Mouse (Mus musculus): ENCODE data around the gene Tmcc3. TPM values are rescaled to one million over a fixed set of nuclear protein-coding genes. Genes with fewer than 3 reads are reported as not detected.
A peak's percentile ranks its signal among the peaks of the same experiment; 100 is the strongest.

Gene Tmcc3
- 7.5 and 8.3 TPM in 2 replicates for polyA plus RNA-seq (2015; fragmentation: Nextera tagmentation; extraction: Ambion mirVana)

- peak within 1 kb of the TSS; percentile 46 for H3K4me3 ChIP-seq
- H3K4me1 ChIP-seq (replicated peaks): peaks cover 17% of the 10 kb centered on the region
- no peaks in the 10 kb centered on the region for H3K27me3 ChIP-seq
- no peaks in the 10 kb centered on the region for H3K36me3 ChIP-seq
- 2% methylated on average over 19 of the region's 19 CpGs for WGBS
- H3K27ac ChIP-seq: no peak within 1 kb of the TSS; the same call in 1 of the 2 replicates
- H3K9ac ChIP-seq: peak within 1 kb of the TSS; percentile 70
- peak within 1 kb of the TSS; percentile 77 for H3K4me2 ChIP-seq
- H3K9me3 ChIP-seq: peaks cover 4% of the 10 kb centered on the region; the same call in 1 of the 2 replicates
- peak; percentile 44; the same call in 1 of the 2 replicates for ATAC-seq (ENCODE audit: low FRiP score)
Observed at GRCm38 (mm10) chr10:94311511-94312006, at the start of gene Tmcc3. TSS of gene Tmcc3 (plus strand) at chr10:94311949.

- no peak for ATAC-seq (ENCODE audit: low FRiP score)
- H3K4me3 ChIP-seq: no peak overlapping the region
- H3K27me3 ChIP-seq: no peaks in the 10 kb centered on the region
- H3K9me3 ChIP-seq: no peaks in the 10 kb centered on the region
- no peaks in the 10 kb centered on the region for H3K36me3 ChIP-seq
- no peak overlapping the region for H3K27ac ChIP-seq
- no peak overlapping the region for H3K4me2 ChIP-seq
- peaks cover 9% of the 10 kb centered on the region for H3K4me1 ChIP-seq (replicated peaks)
- H3K9ac ChIP-seq: no peak overlapping the region
- 95% methylated on average over 13 of the region's 13 CpGs for WGBS
Observed at GRCm38 (mm10) chr10:94262646-94263045, 49.1 kb upstream of the Tmcc3 start.

- no peaks in the 10 kb centered on the region for H3K27me3 ChIP-seq
- no peaks in the 10 kb centered on the region for H3K9me3 ChIP-seq
- no peak overlapping the region for H3K4me2 ChIP-seq
- no peak overlapping the region for H3K27ac ChIP-seq
- H3K9ac ChIP-seq: no peak overlapping the region
- peaks cover 9% of the 10 kb centered on the region for H3K4me1 ChIP-seq (replicated peaks)
- ATAC-seq (ENCODE audit: low FRiP score): no peak
- no peak overlapping the region for H3K4me3 ChIP-seq
- WGBS: 81% methylated on average over 3 of the region's 3 CpGs
- H3K36me3 ChIP-seq: no peaks in the 10 kb centered on the region
Observed at GRCm38 (mm10) chr10:94263211-94263610, 48.5 kb upstream of the Tmcc3 start.

GRCm38 (mm10) chr10:94265656-94266542, 45.9 kb upstream of the Tmcc3 start:
- Histone ChIP-seq H3K36me3 (no peaks in the 10 kb centered on the region), H3K4me3 (no peak overlapping the region), H3K27ac (peak overlapping the region; percentile 69), H3K9me3 (no peaks in the 10 kb centered on the region), H3K27me3 (no peaks in the 10 kb centered on the region), H3K4me1 (replicated peaks) (peaks cover 11% of the 10 kb centered on the region), H3K4me2 (no peak overlapping the region), H3K9ac (no peak overlapping the region)
- peak; percentile 46 for ATAC-seq (ENCODE audit: low FRiP score)
- WGBS: 54% methylated on average over 17 of the region's 17 CpGs

- Histone ChIP-seq H3K4me3 (no peak overlapping the region), H3K9ac (no peak overlapping the region), H3K27ac (no peak overlapping the region), H3K9me3 (no peaks in the 10 kb centered on the region), H3K27me3 (no peaks in the 10 kb centered on the region), H3K4me1 (replicated peaks) (peaks cover 32% of the 10 kb centered on the region), H3K36me3 (no peaks in the 10 kb centered on the region), H3K4me2 (no peak overlapping the region)
- WGBS: 23% methylated on average over 3 of the region's 3 CpGs
- ATAC-seq (ENCODE audit: low FRiP score): no peak
Observed at GRCm38 (mm10) chr10:94275321-94275720, 36.4 kb upstream of the Tmcc3 start.

GRCm38 (mm10) chr10:94276511-94276910, 35.2 kb upstream of the Tmcc3 start:
- Histone ChIP-seq H3K9me3 (no peaks in the 10 kb centered on the region), H3K27ac (no peak overlapping the region), H3K9ac (no peak overlapping the region), H3K4me1 (replicated peaks) (peaks cover 24% of the 10 kb centered on the region), H3K4me2 (no peak overlapping the region), H3K4me3 (no peak overlapping the region), H3K27me3 (no peaks in the 10 kb centered on the region), H3K36me3 (no peaks in the 10 kb centered on the region)
- 49% methylated on average over 2 of the region's 2 CpGs for WGBS
- no peak for ATAC-seq (ENCODE audit: low FRiP score)

GRCm38 (mm10) chr10:94282179-94282578, 29.6 kb upstream of the Tmcc3 start:
- Histone ChIP-seq H3K4me2 (no peak overlapping the region), H3K4me3 (no peak overlapping the region), H3K36me3 (no peaks in the 10 kb centered on the region), H3K9me3 (no peaks in the 10 kb centered on the region), H3K9ac (no peak overlapping the region), H3K27ac (no peak overlapping the region; the same call in 1 of the 2 replicates), H3K27me3 (no peaks in the 10 kb centered on the region), H3K4me1 (replicated peaks) (peaks cover 23% of the 10 kb centered on the region)
- 71% methylated on average over 8 of the region's 8 CpGs for WGBS
- ATAC-seq (ENCODE audit: low FRiP score): no peak

- Histone ChIP-seq H3K9ac (no peak overlapping the region), H3K36me3 (no peaks in the 10 kb centered on the region), H3K4me1 (replicated peaks) (peaks cover 17% of the 10 kb centered on the region), H3K4me2 (no peak overlapping the region), H3K27ac (no peak overlapping the region), H3K27me3 (no peaks in the 10 kb centered on the region), H3K9me3 (no peaks in the 10 kb centered on the region), H3K4me3 (no peak overlapping the region)
- 89% methylated on average over 7 of the region's 7 CpGs for WGBS
- no peak for ATAC-seq (ENCODE audit: low FRiP score)
Observed at GRCm38 (mm10) chr10:94282797-94283196, 29.0 kb upstream of the Tmcc3 start.

- H3K27me3 ChIP-seq: no peaks in the 10 kb centered on the region
- peaks cover 27% of the 10 kb centered on the region for H3K4me1 ChIP-seq (replicated peaks)
- H3K4me3 ChIP-seq: no peak overlapping the region
- no peak overlapping the region for H3K9ac ChIP-seq
- WGBS: 79% methylated on average over 5 of the region's 5 CpGs
- ATAC-seq (ENCODE audit: low FRiP score): no peak
- H3K27ac ChIP-seq: peak overlapping the region; percentile 82
- no peak overlapping the region for H3K4me2 ChIP-seq
- no peaks in the 10 kb centered on the region for H3K36me3 ChIP-seq
- H3K9me3 ChIP-seq: no peaks in the 10 kb centered on the region
Observed at GRCm38 (mm10) chr10:94294437-94294836, 17.3 kb upstream of the Tmcc3 start.

GRCm38 (mm10) chr10:94294933-94295750, 16.6 kb upstream of the Tmcc3 start:
- Histone ChIP-seq H3K4me2 (no peak overlapping the region), H3K36me3 (no peaks in the 10 kb centered on the region), H3K9ac (no peak overlapping the region), H3K27me3 (no peaks in the 10 kb centered on the region), H3K9me3 (no peaks in the 10 kb centered on the region), H3K4me3 (no peak overlapping the region), H3K4me1 (replicated peaks) (peaks cover 27% of the 10 kb centered on the region), H3K27ac (peak overlapping the region; percentile 82)
- ATAC-seq (ENCODE audit: low FRiP score): peak; percentile 71
- 20% methylated on average over 6 of the region's 6 CpGs for WGBS

- peak overlapping the region; percentile 82; the same call in 1 of the 2 replicates for H3K27ac ChIP-seq
- no peak overlapping the region for H3K4me2 ChIP-seq
- H3K9ac ChIP-seq: no peak overlapping the region
- H3K4me1 ChIP-seq (replicated peaks): peaks cover 27% of the 10 kb centered on the region
- no peaks in the 10 kb centered on the region for H3K9me3 ChIP-seq
- no peak overlapping the region for H3K4me3 ChIP-seq
- H3K36me3 ChIP-seq: no peaks in the 10 kb centered on the region
- 0 out of 2 replicates have a peak, but pooled peaks have one; percentile 1 for ATAC-seq (ENCODE audit: low FRiP score)
- WGBS: 84% methylated on average over 5 of the region's 5 CpGs
- H3K27me3 ChIP-seq: no peaks in the 10 kb centered on the region
Observed at GRCm38 (mm10) chr10:94295923-94296605, 15.7 kb upstream of the Tmcc3 start.

- WGBS: 81% methylated on average over 3 of the region's 3 CpGs
- Histone ChIP-seq H3K27ac (no peak within 1 kb of the TSS), H3K9ac (no peak within 1 kb of the TSS)
Observed at GRCm38 (mm10) chr10:94298471-94298870, 13.3 kb upstream of the Tmcc3 start, which contains the start of gene Gm4792. TSS of gene Gm4792 (minus strand) at chr10:94298703.

More at GRCm38 (mm10) chr10:94298471-94298870, 13.3 kb upstream of the Tmcc3 start, which contains the start of gene Gm4792:
- Histone ChIP-seq H3K4me2 (no peak within 1 kb of the TSS), H3K27me3 (no peaks in the 10 kb centered on the region), H3K4me3 (no peak within 1 kb of the TSS), H3K4me1 (replicated peaks) (peaks cover 27% of the 10 kb centered on the region), H3K9me3 (no peaks in the 10 kb centered on the region), H3K36me3 (no peaks in the 10 kb centered on the region)
- no peak for ATAC-seq (ENCODE audit: low FRiP score)

Data from hindbrain, embryonic 13.5 days (tissue).